Mouse (Mus musculus) ES-E14 (cell line): Measurements from ENCODE around the gene Sox5. TPM values are rescaled to one million over a fixed set of nuclear protein-coding genes. Genes with fewer than 3 reads are reported as not detected.
"Not testable (repeated sequence)": the region's sequence is repeated elsewhere in the genome, so short reads cannot be mapped to it uniquely, and the experiment has no call there.

Experiments used
- DNase-seq: peaks from one replicate; pipeline ENCODE4 v3.0.0-alpha.2; 2013; ENCODE audit warnings: low read depth, low spot score
- H3K27ac ChIP-seq: 2 replicates; pipeline ENCODE4 v1.5.1; 2012; ENCODE audit warnings: low read depth, mild to moderate bottlenecking, low read length, moderate library complexity, mixed read lengths; ENCODE audit not compliant: poor library complexity, insufficient read depth, severe bottlenecking
- H3K36me3 ChIP-seq: 2 replicates; pipeline ENCODE4 v1.6.1; 2012; ENCODE audit warnings: mild to moderate bottlenecking, low read length, moderate library complexity, mixed read lengths; ENCODE audit not compliant: control insufficient read depth, poor library complexity, insufficient read depth, severe bottlenecking
- H3K4me1 ChIP-seq, 2 experiments: fragments of 150-350 bp in 1 of 2; sonication (generic) in 1 of 2; 2 replicates each; pipeline ENCODE4 v1.6.1; 2012; ENCODE audit warnings: low read length in 2 of 2, mild to moderate bottlenecking in 1 of 2, mixed read lengths in 1 of 2; ENCODE audit not compliant: control insufficient read depth in 2 of 2, insufficient read depth in 2 of 2, poor library complexity in 1 of 2
- H3K4me3 ChIP-seq, 2 experiments: fragments of 150-350 bp in 1 of 2; sonication (generic) in 1 of 2; 2 replicates each; pipeline ENCODE4 v1.5.1; 2012; ENCODE audit warnings: low read length in 2 of 2, low read depth in 1 of 2, mild to moderate bottlenecking in 1 of 2, mixed read lengths in 1 of 2; ENCODE audit not compliant: insufficient read depth in 1 of 2, poor library complexity in 1 of 2, severe bottlenecking in 1 of 2
- H3K9ac ChIP-seq: 2 replicates; pipeline ENCODE4 v1.6.1; 2012; ENCODE audit warnings: low read depth, mild to moderate bottlenecking, low read length, mixed read lengths; ENCODE audit not compliant: poor library complexity, insufficient read depth, severe bottlenecking
- H3K9me3 ChIP-seq: fragments of 150-350 bp; sonication (generic); 2 replicates; pipeline ENCODE4 v1.6.1; 2012; ENCODE audit warnings: low read depth, mild to moderate bottlenecking, low read length; ENCODE audit not compliant: control insufficient read depth, insufficient read depth
- CHD2 ChIP-seq: IDR thresholded peaks from 2 replicates; pipeline ENCODE4 v1.6.1; 2014; ENCODE audit warnings: mild to moderate bottlenecking, low read depth, low read length, inconsistent platforms
- HCFC1 ChIP-seq: IDR thresholded peaks from 2 replicates; pipeline ENCODE4 v1.6.1; 2012; ENCODE audit warnings: low read length, inconsistent platforms, borderline replicate concordance; ENCODE audit not compliant: insufficient read depth
- MAFK ChIP-seq: IDR thresholded peaks from 2 replicates; pipeline ENCODE4 v1.6.1; 2014; ENCODE audit warnings: mild to moderate bottlenecking, low read depth, low read length, inconsistent platforms; ENCODE audit not compliant: insufficient read depth
- ZC3H11A ChIP-seq: IDR thresholded peaks from 2 replicates; pipeline ENCODE4 v1.6.1; 2012; ENCODE audit warnings: low read depth, mild to moderate bottlenecking, inconsistent platforms, low read length, borderline replicate concordance
- ZNF384 ChIP-seq: IDR thresholded peaks from 2 replicates; pipeline ENCODE4 v1.6.1; 2012; ENCODE audit warnings: low read depth, low read length, inconsistent platforms
- in situ Hi-C, 2 experiments: fragments of 600-800 bp; cut with MboI; formaldehyde crosslinking; loops; one replicate each; pipeline ENCODE4 v1.15.1; 2025; ENCODE audit warnings: low sequenced_read_pairs in 2 of 2, inconsistent platforms in 1 of 2; ENCODE audit not compliant: unreplicated experiment in 2 of 2
- total RNA-seq: library from RNA; depleted of rRNA; stranded (reverse); fragments of 300-350 nt; gene quantifications from 2 replicates; pipeline ENCODE4 v1.2.3, GENCODE M21; 2012

The Sox5 gene
- total RNA-seq, 1 experiment, result 0.36 TPM

DNA sequence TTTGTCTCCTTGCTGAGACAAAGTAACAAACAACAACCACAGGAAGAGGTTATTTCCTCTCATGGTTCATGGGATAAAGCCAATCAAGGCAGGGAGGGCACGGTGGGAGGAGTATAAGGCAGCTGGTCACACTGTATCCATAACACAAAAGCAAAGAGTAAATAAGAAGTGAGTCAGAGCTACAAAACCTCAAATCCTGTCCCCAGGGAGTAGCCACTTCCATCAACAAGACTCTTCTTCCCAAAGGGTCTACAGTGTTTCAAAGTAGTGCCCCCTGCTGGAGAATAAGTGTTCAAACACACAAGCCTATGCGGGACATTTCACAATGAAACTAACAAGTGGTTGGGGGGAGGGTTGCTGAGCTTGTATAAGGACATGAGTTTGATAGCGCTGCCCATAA, 500.1 kb downstream of the Sox5 start:
- in situ Hi-C loops, result no loop called here
- TF ChIP-seq CHD2, result no peak
- DNase-seq, result no peak
- no peak overlapping the region for H3K27ac ChIP-seq
- no peak overlapping the region for H3K4me3 ChIP-seq
- peaks cover 0 to 4% of the 10 kb centered on the region in 2 experiments; a peak in 2 of 4 replicates for H3K4me1 ChIP-seq
- H3K9ac ChIP-seq, result no peak overlapping the region
- no peaks in the 10 kb centered on the region for H3K9me3 ChIP-seq
- H3K36me3 ChIP-seq, result no peaks in the 10 kb centered on the region

- Histone ChIP-seq H3K9ac (no peak overlapping the region), H3K27ac (peak overlapping the region; percentile 69; the same call in 1 of the 2 replicates), H3K4me1 (peaks cover 5 to 9% of the 10 kb centered on the region in 2 experiments), H3K36me3 (no peaks in the 10 kb centered on the region), H3K9me3 (no peaks in the 10 kb centered on the region), H3K4me3 (no peak overlapping the region)
- TF ChIP-seq ZNF384, result no peak
- no peak for TF ChIP-seq MAFK
- TF ChIP-seq ZC3H11A, result no peak
- no peak for TF ChIP-seq HCFC1
- no peak for TF ChIP-seq CHD2
- in situ Hi-C loops, result no loop called here
- no peak for DNase-seq
Observed at GRCm38 (mm10) chr6:144278505-144279053, 503.2 kb downstream of the Sox5 start.

- in situ Hi-C loops, H3K9me3 ChIP-seq, H3K36me3 ChIP-seq, H3K9ac ChIP-seq: not testable (repeated sequence)
- peak; percentile 78 for DNase-seq
- Histone ChIP-seq H3K4me1 (peaks cover 9 to 12% of the 10 kb centered on the region in 2 experiments), H3K4me3 (0 out of 4 replicates have a peak overlapping the region, but pooled peaks of 1 of the 2 experiments have one; percentile 26), H3K27ac (peak overlapping the region; percentile 76; the same call in 1 of the 2 replicates)
Observed at GRCm38 (mm10) chr6:144273425-144273824, 508.4 kb downstream of the Sox5 start.

DNA sequence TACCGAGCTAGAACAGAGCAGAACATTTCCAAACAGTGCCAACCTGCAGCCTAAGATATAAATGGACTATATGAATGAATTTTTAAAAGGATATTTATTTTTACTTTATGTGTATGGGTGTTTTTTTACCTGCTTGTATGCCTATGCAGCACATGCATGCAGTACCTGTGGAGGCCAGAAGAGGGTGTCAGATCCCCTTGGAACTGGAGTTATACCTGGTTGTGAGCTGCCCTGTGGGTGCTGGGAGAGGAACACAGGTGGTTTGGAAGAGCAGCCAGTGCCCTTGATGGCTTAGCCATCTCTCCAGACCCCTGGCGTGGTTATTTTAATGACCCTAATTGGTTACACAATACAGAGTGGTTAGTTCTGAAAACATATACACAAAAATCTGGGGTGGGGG, 510.5 kb downstream of the Sox5 start:
- no peak overlapping the region for H3K9ac ChIP-seq
- H3K4me3 ChIP-seq, result no peak overlapping the region
- H3K36me3 ChIP-seq, result no peaks in the 10 kb centered on the region
- peaks cover 9 to 11% of the 10 kb centered on the region in 2 experiments for H3K4me1 ChIP-seq
- H3K9me3 ChIP-seq, result no peaks in the 10 kb centered on the region
- no peak for DNase-seq
- TF ChIP-seq ZNF384, result no peak
- TF ChIP-seq CHD2, result no peak
- no peak for TF ChIP-seq HCFC1
- TF ChIP-seq MAFK, result no peak
- peak; percentile 27; the same call in 1 of the 2 replicates for TF ChIP-seq ZC3H11A
- in situ Hi-C loops, result no loop called here
- no peak overlapping the region for H3K27ac ChIP-seq

GRCm38 (mm10) chr6:144270306-144270705, 511.5 kb downstream of the Sox5 start:
- Histone ChIP-seq H3K36me3 (no peaks in the 10 kb centered on the region), H3K4me1 (peaks cover 9% of the 10 kb centered on the region in 2 experiments), H3K27ac (no peak overlapping the region), H3K9me3 (no peaks in the 10 kb centered on the region), H3K9ac (no peak overlapping the region), H3K4me3 (no peak overlapping the region)
- TF ChIP-seq MAFK (no peak), ZC3H11A (no peak), HCFC1 (no peak), CHD2 (no peak), ZNF384 (no peak)
- in situ Hi-C loops, result no loop called here
- no peak for DNase-seq
